Mouse (Mus musculus) lung, postnatal 0 days (tissue): Measurements from ENCODE around the gene Mdn1.

Experiments used
- CTCF ChIP-seq: IDR thresholded peaks from 2 replicates; pipeline ENCODE4 v1.5.1; 2016; ENCODE audit warnings: antibody characterized with exemption, mild to moderate bottlenecking
- EP300 ChIP-seq: IDR thresholded peaks from 2 replicates; pipeline ENCODE4 v1.6.1; 2016; ENCODE audit warnings: antibody characterized with exemption, mild to moderate bottlenecking, control low read depth

GRCm38 (mm10) chr4:32717733-32718132 lies 60.8 kb downstream of the Mdn1 start:
- TF ChIP-seq CTCF (no peak), EP300 (no peak)
